Mouse (Mus musculus) CH12.LX (cell line): ENCODE measurements around the gene Zbtb20. TPM values are rescaled to one million over a fixed set of nuclear protein-coding genes. Genes with fewer than 3 reads are reported as not detected.

Experiments used
- DNase-seq: peaks from one replicate; pipeline ENCODE4 v3.0.0-alpha.2; 2013; ENCODE audit errors: extremely low read depth
- H3K27ac ChIP-seq: 2 replicates; pipeline ENCODE4 v1.5.1; 2012; ENCODE audit warnings: low read depth, mild to moderate bottlenecking, control low read depth, moderate library complexity; ENCODE audit not compliant: insufficient read depth
- H3K27me3 ChIP-seq: replicated peaks from 2 replicates; pipeline ENCODE3; 2012; ENCODE audit warnings: inconsistent platforms
- H3K36me3 ChIP-seq, 2 experiments: replicated peaks in 1 of 2; 2 replicates each; pipeline versions ENCODE3 to v1.6.1; 2012; ENCODE audit warnings: inconsistent platforms in 1 of 2, low read length in 1 of 2, mild to moderate bottlenecking in 1 of 2, mixed read lengths in 1 of 2, moderate library complexity in 1 of 2; ENCODE audit not compliant: control insufficient read depth in 1 of 2, insufficient read depth in 1 of 2
- H3K4me1 ChIP-seq, 2 experiments: 2 replicates each; pipeline ENCODE4 v1.6.1; 2012; ENCODE audit warnings: inconsistent platforms in 1 of 2, moderate library complexity in 1 of 2; ENCODE audit not compliant: insufficient read depth in 2 of 2, control insufficient read depth in 1 of 2
- H3K4me2 ChIP-seq: 2 replicates; pipeline ENCODE4 v1.6.1; 2012; ENCODE audit warnings: low read depth, mild to moderate bottlenecking, control low read depth; ENCODE audit not compliant: poor library complexity, insufficient read depth, severe bottlenecking
- H3K4me3 ChIP-seq, 3 experiments: fragments of 150-350 bp in 1 of 3; sonication (generic) in 1 of 3; replicated peaks in 1 of 3; 2 replicates each; pipeline versions ENCODE3 to v1.5.1; 2011 to 2012; ENCODE audit warnings: low read depth in 2 of 3, low read length in 2 of 3, mild to moderate bottlenecking in 2 of 3, moderate library complexity in 2 of 3, control low read depth in 1 of 3, improper control_type of control experiment in 1 of 3, inconsistent platforms in 1 of 3, mixed read lengths in 1 of 3; ENCODE audit not compliant: poor library complexity in 1 of 3
- H3K79me2 ChIP-seq: replicated peaks from 2 replicates; pipeline ENCODE4 v1.6.1; 2012; ENCODE audit warnings: mild to moderate bottlenecking, moderate library complexity; ENCODE audit not compliant: control insufficient read depth, poor library complexity, insufficient read depth, severe bottlenecking; ENCODE audit errors: extremely low read depth
- H3K9ac ChIP-seq: 2 replicates; pipeline ENCODE4 v1.6.1; 2012; ENCODE audit warnings: low read depth, mild to moderate bottlenecking, control low read depth, moderate library complexity; ENCODE audit not compliant: insufficient read depth
- H3K9me3 ChIP-seq: replicated peaks from 2 replicates; pipeline ENCODE3; 2012; ENCODE audit warnings: low read length, inconsistent platforms, mixed read lengths
- CHD1 ChIP-seq: IDR thresholded peaks from 2 replicates; pipeline ENCODE4 v1.6.1; 2012; ENCODE audit warnings: low read depth, low read length, improper control_type of control experiment, inconsistent platforms
- CHD2 ChIP-seq: IDR thresholded peaks from 2 replicates; pipeline ENCODE4 v1.6.1; 2011; ENCODE audit warnings: low read length, improper control_type of control experiment
- ELF1 ChIP-seq: IDR thresholded peaks from 2 replicates; pipeline ENCODE4 v1.6.1; 2014; ENCODE audit warnings: low read depth, mild to moderate bottlenecking, inconsistent platforms, low read length, improper control_type of control experiment
- EP300 ChIP-seq: IDR thresholded peaks from 2 replicates; pipeline ENCODE4 v1.6.1; 2011; ENCODE audit warnings: low read length, improper control_type of control experiment
- JUN ChIP-seq: IDR thresholded peaks from 2 replicates; pipeline ENCODE4 v1.6.1; 2011; ENCODE audit warnings: low read depth, mild to moderate bottlenecking, low read length, improper control_type of control experiment, moderate library complexity; ENCODE audit not compliant: insufficient read depth
- MAFK ChIP-seq: IDR thresholded peaks from 2 replicates; pipeline ENCODE4 v1.6.1; 2011; ENCODE audit warnings: low read length, improper control_type of control experiment; ENCODE audit not compliant: insufficient replicate concordance
- MAX ChIP-seq: IDR thresholded peaks from 2 replicates; pipeline ENCODE4 v1.6.1; 2011; ENCODE audit warnings: low read length, improper control_type of control experiment
- PAX5 ChIP-seq: IDR thresholded peaks from 2 replicates; pipeline ENCODE4 v1.6.1; 2012; ENCODE audit warnings: low read length, inconsistent platforms, mixed read lengths
- POLR2A ChIP-seq: IDR thresholded peaks from 2 replicates; pipeline ENCODE4 v1.6.1; 2011; ENCODE audit warnings: low read depth, mild to moderate bottlenecking, improper control_type of control experiment, low read length
- SIN3A ChIP-seq: IDR thresholded peaks from 2 replicates; pipeline ENCODE4 v1.6.1; 2012; ENCODE audit warnings: low read length, improper control_type of control experiment, inconsistent platforms
- TBP ChIP-seq: conservative IDR thresholded peaks from 2 replicates; pipeline ENCODE4 v1.6.1; 2011; ENCODE audit warnings: low read depth, low read length, improper control_type of control experiment
- USF1 ChIP-seq: IDR thresholded peaks from 2 replicates; pipeline ENCODE4 v1.6.1; 2014; ENCODE audit warnings: low read depth, mild to moderate bottlenecking, inconsistent platforms, low read length, improper control_type of control experiment
- ZC3H11A ChIP-seq: IDR thresholded peaks from 2 replicates; pipeline ENCODE4 v1.6.1; 2012; ENCODE audit warnings: low read depth, mild to moderate bottlenecking, inconsistent platforms, low read length, improper control_type of control experiment
- ZMIZ1 ChIP-seq: IDR thresholded peaks from 2 replicates; pipeline ENCODE4 v1.6.1; 2012; ENCODE audit warnings: low read depth, mild to moderate bottlenecking, inconsistent platforms, low read length, improper control_type of control experiment
- ZNF384 ChIP-seq: IDR thresholded peaks from 2 replicates; pipeline ENCODE4 v1.6.1; 2012; ENCODE audit warnings: low read depth, low read length, improper control_type of control experiment, inconsistent platforms
- dilution Hi-C: fragments of 300-500 bp; cut with MboI; formaldehyde crosslinking; loops from 2 replicates; pipeline ENCODE4 v1.14.3; 2020; ENCODE audit warnings: low sequenced_read_pairs; ENCODE audit not compliant: extremely low pct_unique_long_range_greater_than_20kb, extremely low pct_ligation_motif_present
- in situ Hi-C: fragments of 300-500 bp; cut with MboI; formaldehyde crosslinking; loops from 3 replicates; pipeline ENCODE4 v1.14.3; 2019; ENCODE audit warnings: low sequenced_read_pairs, low pct_ligation_motif_present, low pct_unique_long_range_greater_than_20kb, mixed read lengths
- polyA plus RNA-seq: library from polyadenylated mRNA; unstranded; fragments of >175 nt; gene quantifications from 2 replicates; pipeline ENCODE4 v1.2.1, GENCODE M21; 2012; ENCODE audit warnings: low read depth; ENCODE audit not compliant: insufficient read length
- total RNA-seq, 2 experiments: library from RNA; depleted of rRNA; stranded (reverse); fragments of 300-350 nt in 1 of 2; fragments of >200 nt in 1 of 2; gene quantifications; 2 replicates each; pipeline ENCODE4 v1.2.3; 2012 to 2014

Gene Zbtb20
- total and polyA plus RNA-seq, 3 experiments = 24.9 to 58.0 (median 51.6) TPM

DNA sequence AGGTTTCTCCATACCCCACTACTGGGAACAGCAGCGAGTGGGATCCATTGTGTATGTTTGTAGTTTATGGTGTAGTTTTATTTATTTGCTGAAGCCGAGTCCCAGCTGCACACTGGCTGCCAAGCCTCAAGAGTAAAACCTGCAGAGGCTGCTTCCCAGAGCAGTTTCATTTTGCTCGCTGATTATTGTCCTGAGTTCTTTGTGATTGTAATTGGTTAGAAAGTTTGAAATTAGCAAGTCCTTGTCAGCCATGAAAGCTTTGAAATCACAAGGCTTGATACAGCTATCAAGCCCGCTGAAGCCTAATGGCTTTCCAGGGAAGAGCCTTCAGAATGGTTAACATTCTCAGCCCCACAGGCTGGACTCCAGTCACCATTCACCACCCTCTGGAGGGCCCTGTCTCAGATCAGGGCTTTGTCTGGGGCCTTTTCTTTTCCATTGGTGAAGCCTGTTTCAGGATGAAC, 434.3 kb downstream of the Zbtb20 start:
- TF ChIP-seq MAX (no peak), POLR2A (no peak), JUN (no peak), EP300 (no peak), TBP (no peak), PAX5 (no peak), MAFK (no peak), ZC3H11A (no peak), ZNF384 (no peak), SIN3A (no peak), USF1 (no peak)
- in situ Hi-C loops = no loop called here
- dilution Hi-C loops = no loop called here
- H3K36me3 ChIP-seq = no peaks in the 10 kb centered on the region
- H3K4me3 ChIP-seq = no peak overlapping the region
- H3K4me2 ChIP-seq = peak overlapping the region; percentile 0; the same call in 1 of the 2 replicates
- 0 out of 2 replicates have a peak overlapping the region, but pooled peaks have one; percentile 33 for H3K9ac ChIP-seq
- no peaks in the 10 kb centered on the region for H3K79me2 ChIP-seq
- peaks cover 5% of the 10 kb centered on the region for H3K9me3 ChIP-seq
- DNase-seq = no peak
- no peak overlapping the region for H3K27ac ChIP-seq
- H3K4me1 ChIP-seq = no peaks in the 10 kb centered on the region
- H3K27me3 ChIP-seq = no peaks in the 10 kb centered on the region

DNA sequence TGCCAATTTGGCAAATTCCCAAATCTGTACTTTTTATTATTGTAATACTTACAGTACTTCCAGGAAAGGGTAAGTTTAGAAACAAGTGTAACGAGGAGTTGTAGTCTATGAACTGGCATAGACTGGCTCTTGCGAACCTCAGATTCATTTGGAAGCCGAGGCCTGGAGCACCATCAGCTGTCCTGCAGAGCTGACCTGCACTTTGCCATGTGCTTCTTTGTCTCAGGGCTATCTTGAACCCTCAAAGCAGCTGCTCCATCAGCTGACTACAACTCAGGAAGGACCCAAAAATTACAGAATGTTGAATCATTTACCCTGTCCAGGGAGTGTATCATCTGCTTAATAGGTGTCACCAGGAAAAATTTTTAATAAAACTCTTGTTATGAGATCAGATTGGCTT, 448.3 kb downstream of the Zbtb20 start:
- Histone ChIP-seq H3K9me3 (no peaks in the 10 kb centered on the region), H3K79me2 (no peaks in the 10 kb centered on the region), H3K9ac (no peak overlapping the region), H3K27me3 (no peaks in the 10 kb centered on the region), H3K4me1 (no peaks in the 10 kb centered on the region), H3K36me3 (no peaks in the 10 kb centered on the region), H3K4me3 (no peak overlapping the region), H3K4me2 (no peak overlapping the region), H3K27ac (no peak overlapping the region)
- no peak for DNase-seq
- dilution Hi-C loops = no loop called here
- TF ChIP-seq ZNF384 = no peak
- TF ChIP-seq ELF1 = no peak
- no peak for TF ChIP-seq CHD2
- no peak for TF ChIP-seq ZMIZ1
- in situ Hi-C loops = no loop called here

DNA sequence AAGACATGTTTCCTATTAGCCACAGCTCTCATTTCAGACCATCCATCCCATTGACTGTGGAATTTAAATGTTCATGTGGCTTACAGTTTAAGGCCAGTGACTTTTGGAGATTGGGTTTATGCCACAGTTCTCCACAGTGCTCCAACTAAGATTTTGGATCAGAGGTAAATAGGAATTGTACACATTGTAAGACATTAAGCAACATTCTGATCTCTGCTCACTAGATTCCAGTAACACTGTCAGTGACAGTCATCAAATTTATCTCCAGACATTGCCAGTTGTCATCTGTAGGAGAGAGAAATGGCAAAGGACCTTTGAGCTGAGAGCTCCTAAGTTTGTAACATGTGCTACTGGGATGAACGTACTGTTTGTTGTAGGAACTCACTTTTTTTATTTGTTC, 452.5 kb downstream of the Zbtb20 start:
- H3K9ac ChIP-seq = no peak overlapping the region
- in situ Hi-C loops = no loop called here
- no peaks in the 10 kb centered on the region for H3K9me3 ChIP-seq
- H3K27me3 ChIP-seq = no peaks in the 10 kb centered on the region
- peaks cover 0 to 5% of the 10 kb centered on the region in 2 experiments; a peak in 1 of 4 replicates for H3K4me1 ChIP-seq
- dilution Hi-C loops = no loop called here
- no peak overlapping the region for H3K4me2 ChIP-seq
- no peaks in the 10 kb centered on the region for H3K79me2 ChIP-seq
- H3K27ac ChIP-seq = no peak overlapping the region
- no peak for TF ChIP-seq CHD1
- no peak for TF ChIP-seq USF1
- no peak for DNase-seq
- no peak overlapping the region for H3K4me3 ChIP-seq
- no peaks in the 10 kb centered on the region for H3K36me3 ChIP-seq
